30 mouse cellular contexts compared by ENCODE assay signal in genomic region chr13:28442250-28442649, GRCm38 (mm10).
"Had no signal": no experiment of that assay in that cellular context is flagged by ENCODE, and none has a peak within 500 bp of the region (broad histone marks: within the 10 kb centered on the region; RNA-seq: fewer than 3 reads in every experiment).

No protein-coding gene starts in this region.

- DNase-seq: gastrocnemius, adult 2 months; gastrocnemius, postnatal 10 days; gastrocnemius, postnatal 25 days; heart, adult 18-20 months; heart, postnatal 14 days; heart, postnatal 36 days; kidney, adult 18-20 months; kidney, adult 8-10 months; kidney, postnatal 10 days; kidney, postnatal 25 days; kidney, postnatal 4 days; left cerebral cortex, postnatal 4 days; liver; liver, embryonic 13.5 days; liver, postnatal 0 days had no signal

- H3K4me3 ChIP-seq: gastrocnemius, adult 2 months; heart, embryonic 10.5 days; heart, embryonic 13.5 days; heart, embryonic 15.5 days; hindbrain, embryonic 10.5 days; hindbrain, embryonic 12.5 days; intestine, embryonic 15.5 days; layer of hippocampus, adult 2 months; left cerebral cortex, adult 2 months; limb, embryonic 12.5 days; liver, embryonic 13.5 days; liver, embryonic 15.5 days had no signal

- H3K36me3 ChIP-seq: heart, embryonic 10.5 days; heart, embryonic 13.5 days; heart, embryonic 15.5 days; hindbrain, embryonic 12.5 days; intestine, embryonic 15.5 days; liver, embryonic 13.5 days; liver, embryonic 15.5 days had no signal

- H3K27ac ChIP-seq: gastrocnemius, adult 2 months; heart, embryonic 10.5 days; heart, embryonic 13.5 days; heart, embryonic 15.5 days; hindbrain, embryonic 10.5 days; hindbrain, embryonic 12.5 days; hindbrain, embryonic 14.5 days; intestine, embryonic 15.5 days; layer of hippocampus, adult 2 months; left cerebral cortex, adult 2 months; limb, embryonic 12.5 days; liver, embryonic 13.5 days; liver, embryonic 15.5 days had no signal

- ATAC-seq: hindbrain, embryonic 16.5 days; inflammation-experienced regulatory T-cells, adult 6 months; intestine, embryonic 15.5 days; intestine, postnatal 0 days; liver, postnatal 0 days had no signal

- H3K4me1 ChIP-seq: heart, embryonic 10.5 days; heart, embryonic 13.5 days; heart, embryonic 15.5 days; hindbrain, embryonic 10.5 days; hindbrain, embryonic 12.5 days; intestine, embryonic 15.5 days; limb, embryonic 12.5 days; liver, embryonic 13.5 days; liver, embryonic 15.5 days had no signal

- H3K9ac ChIP-seq: heart, embryonic 13.5 days; heart, embryonic 15.5 days; hindbrain, embryonic 12.5 days; hindbrain, embryonic 14.5 days; intestine, embryonic 15.5 days; limb, embryonic 12.5 days; liver, embryonic 13.5 days; liver, embryonic 15.5 days; liver, postnatal 0 days had no signal

- H3K27me3 ChIP-seq: heart, embryonic 13.5 days; heart, embryonic 15.5 days; hindbrain, embryonic 12.5 days; intestine, embryonic 15.5 days; limb, embryonic 12.5 days; liver, embryonic 13.5 days; liver, embryonic 15.5 days had no signal

- H3K9me3 ChIP-seq: intestine, embryonic 15.5 days; liver, embryonic 13.5 days; liver, embryonic 15.5 days had no signal

- H3K4me2 ChIP-seq: heart, embryonic 13.5 days; heart, embryonic 15.5 days; hindbrain, embryonic 12.5 days; hindbrain, embryonic 14.5 days; intestine, embryonic 15.5 days; limb, embryonic 12.5 days; liver, embryonic 11.5 days; liver, embryonic 13.5 days; liver, embryonic 15.5 days had no signal
